Mouse (Mus musculus): ENCODE data around the gene Egfl7. TPM values are rescaled to one million over a fixed set of nuclear protein-coding genes. Genes with fewer than 3 reads are reported as not detected.

Egfl7 gene
- polyA plus RNA-seq, 1 experiment from 2014 or later, result 121 TPM

DNA sequence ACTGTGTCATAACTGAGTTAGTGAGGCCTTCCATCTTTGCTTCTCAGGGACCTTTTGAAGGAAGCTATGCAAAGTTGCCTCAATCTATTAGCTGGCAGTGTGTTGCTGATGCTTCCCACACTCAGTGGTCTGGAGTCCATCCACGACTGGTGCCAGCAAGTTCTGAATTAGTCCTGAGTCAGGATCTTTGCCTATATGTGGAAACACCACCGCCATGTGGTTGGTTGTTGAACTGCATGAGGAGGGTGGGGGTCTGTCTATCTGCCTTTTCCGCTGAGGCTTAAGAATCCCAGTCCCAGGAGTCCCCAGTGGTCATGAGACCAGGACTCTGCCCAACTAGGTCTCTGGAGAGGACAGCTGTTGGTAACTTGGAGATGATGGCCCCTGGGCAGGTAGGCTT is 9.8 kb upstream of the Egfl7 start:
- H3K36me3 ChIP-seq, result no peaks in the 10 kb centered on the region
- 0 out of 2 replicates have a peak, but pooled peaks have one; percentile 24 for ATAC-seq (ENCODE audit: insufficient read depth, low FRiP score, low read depth)
- H3K9ac ChIP-seq, result no peak overlapping the region
- H3K4me1 ChIP-seq, result no peaks in the 10 kb centered on the region; the same call in 1 of the 2 replicates
- H3K4me2 ChIP-seq, result no peak overlapping the region
- no peaks in the 10 kb centered on the region for H3K27me3 ChIP-seq (replicated peaks)
- 18% methylated on average over 3 of the region's 3 CpGs for WGBS
- no peaks in the 10 kb centered on the region for H3K9me3 ChIP-seq
- no peak overlapping the region for H3K27ac ChIP-seq
- H3K4me3 ChIP-seq (replicated peaks), result no peak overlapping the region

- no peaks in the 10 kb centered on the region for H3K27me3 ChIP-seq (replicated peaks)
- H3K36me3 ChIP-seq, result no peaks in the 10 kb centered on the region
- ATAC-seq (ENCODE audit: insufficient read depth, low FRiP score, low read depth), result no peak
- H3K4me2 ChIP-seq, result no peak overlapping the region
- peaks cover 2% of the 10 kb centered on the region; the same call in 1 of the 2 replicates for H3K4me1 ChIP-seq
- H3K9me3 ChIP-seq, result no peaks in the 10 kb centered on the region
- no peak overlapping the region for H3K4me3 ChIP-seq (replicated peaks)
- peak overlapping the region; percentile 64 for H3K27ac ChIP-seq
- WGBS, result 63% methylated on average over 9 of the region's 9 CpGs
- H3K9ac ChIP-seq, result no peak overlapping the region
Observed at GRCm38 (mm10) chr2:26571400-26571799, 8.4 kb upstream of the Egfl7 start.

DNA sequence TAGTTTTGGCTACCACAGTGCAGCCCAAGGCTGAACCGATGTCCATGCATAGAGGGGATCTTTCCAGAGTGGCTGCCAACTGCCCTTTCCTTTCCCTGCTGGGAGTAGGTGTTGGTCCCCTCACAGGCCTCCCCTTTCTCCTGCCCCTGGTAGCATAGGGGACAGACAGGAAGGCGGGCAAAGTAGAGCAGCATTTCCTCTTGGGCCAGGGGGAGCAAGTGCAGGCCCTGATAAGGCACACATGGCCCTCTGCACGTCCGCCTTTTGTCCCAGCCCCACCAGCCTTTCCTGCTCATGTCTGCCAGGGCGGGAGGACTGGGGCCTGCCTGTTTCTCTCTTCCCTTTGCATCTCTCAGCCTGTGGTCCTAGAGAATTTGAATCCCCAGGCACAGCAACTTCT is 8.0 kb upstream of the Egfl7 start:
- no peak overlapping the region for H3K4me3 ChIP-seq (replicated peaks)
- ATAC-seq (ENCODE audit: insufficient read depth, low FRiP score, low read depth), result peak; percentile 32; the same call in 1 of the 2 replicates
- H3K27ac ChIP-seq, result peak overlapping the region; percentile 64
- no peak overlapping the region for H3K4me2 ChIP-seq
- no peaks in the 10 kb centered on the region for H3K27me3 ChIP-seq (replicated peaks)
- H3K9me3 ChIP-seq, result no peaks in the 10 kb centered on the region
- no peaks in the 10 kb centered on the region for H3K36me3 ChIP-seq
- WGBS, result 35% methylated on average over 5 of the region's 5 CpGs
- no peak overlapping the region; the same call in 1 of the 2 replicates for H3K9ac ChIP-seq
- H3K4me1 ChIP-seq, result peaks cover 2% of the 10 kb centered on the region; the same call in 1 of the 2 replicates

DNA sequence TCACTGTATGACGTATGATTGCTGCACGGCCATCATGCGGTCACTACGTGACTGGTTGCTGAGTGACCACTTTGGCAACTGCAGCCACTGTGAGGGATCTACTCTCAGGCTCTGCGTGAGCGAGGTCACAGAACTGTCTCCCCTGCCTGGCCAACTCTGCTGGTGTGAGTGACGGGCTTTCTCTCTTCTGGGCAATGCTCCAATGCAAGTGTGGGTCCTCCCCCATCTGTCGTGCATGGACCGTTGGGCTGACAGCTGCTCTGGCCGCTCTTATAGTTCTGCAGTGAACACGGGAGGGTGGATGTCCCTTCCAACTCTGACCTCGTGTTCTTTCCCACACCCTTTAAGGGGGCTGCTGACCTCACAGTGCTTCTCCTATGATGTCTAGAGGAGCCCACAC is 6.4 kb upstream of the Egfl7 start:
- peak overlapping the region; percentile 23; the same call in 1 of the 2 replicates for H3K27ac ChIP-seq
- peak; percentile 9; the same call in 1 of the 2 replicates for ATAC-seq (ENCODE audit: insufficient read depth, low FRiP score, low read depth)
- H3K9ac ChIP-seq, result no peak overlapping the region
- no peaks in the 10 kb centered on the region for H3K27me3 ChIP-seq (replicated peaks)
- H3K4me1 ChIP-seq, result peaks cover 7% of the 10 kb centered on the region; the same call in 1 of the 2 replicates
- H3K4me2 ChIP-seq, result no peak overlapping the region
- no peak overlapping the region for H3K4me3 ChIP-seq (replicated peaks)
- no peaks in the 10 kb centered on the region for H3K36me3 ChIP-seq
- no peaks in the 10 kb centered on the region for H3K9me3 ChIP-seq
- WGBS, result 43% methylated on average over 12 of the region's 12 CpGs

DNA sequence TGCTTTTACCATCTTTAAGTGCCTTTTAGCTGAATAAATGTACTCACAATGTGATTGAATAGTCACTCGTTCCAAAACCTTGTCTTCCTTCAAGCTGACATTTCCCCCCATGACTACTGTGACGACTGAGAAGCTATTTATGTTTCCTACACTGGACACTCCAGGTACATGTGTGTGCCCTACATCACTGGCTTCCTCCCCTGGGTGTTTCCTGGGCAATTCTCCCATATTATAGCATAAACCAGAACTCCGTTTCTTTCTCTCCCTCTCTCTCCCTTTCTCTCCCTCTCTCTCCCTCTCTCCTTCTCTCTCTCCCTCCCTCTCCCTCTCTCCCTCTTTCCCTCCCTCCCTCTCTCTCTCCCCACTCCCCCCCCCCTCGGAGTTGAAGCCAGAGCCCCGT is 6.0 kb upstream of the Egfl7 start:
- H3K9ac ChIP-seq, result no peak overlapping the region
- no peaks in the 10 kb centered on the region for H3K36me3 ChIP-seq
- no peaks in the 10 kb centered on the region for H3K9me3 ChIP-seq
- no peak for ATAC-seq (ENCODE audit: insufficient read depth, low FRiP score, low read depth)
- H3K4me2 ChIP-seq, result no peak overlapping the region
- peak overlapping the region; percentile 23; the same call in 1 of the 2 replicates for H3K27ac ChIP-seq
- no peak overlapping the region for H3K4me3 ChIP-seq (replicated peaks)
- H3K27me3 ChIP-seq (replicated peaks), result no peaks in the 10 kb centered on the region
- H3K4me1 ChIP-seq, result peaks cover 7% of the 10 kb centered on the region; the same call in 1 of the 2 replicates
- WGBS, result 13% methylated on average over 5 of the region's 5 CpGs

DNA sequence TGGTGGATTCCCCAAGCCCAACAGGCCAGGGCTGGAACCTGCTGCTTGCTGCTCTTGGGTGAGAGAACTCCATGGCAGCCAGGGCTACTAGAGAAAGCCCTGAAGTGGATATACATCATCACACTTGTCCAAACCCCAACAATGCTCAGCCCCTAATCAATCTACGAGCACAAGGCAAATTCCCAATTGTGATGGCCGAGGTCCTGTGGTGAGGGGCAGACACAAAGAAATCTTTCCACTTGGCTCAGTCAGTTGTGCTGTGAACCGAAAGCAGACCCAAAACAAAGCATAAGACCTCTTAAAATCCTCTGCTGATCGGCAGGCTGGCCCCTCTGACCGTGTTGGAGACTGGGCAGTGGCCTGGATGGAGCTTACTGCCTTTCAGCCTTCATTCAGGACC is 5.0 kb upstream of the Egfl7 start:
- Histone ChIP-seq H3K4me3 (replicated peaks) (no peak overlapping the region), H3K4me1 (peaks cover 7% of the 10 kb centered on the region; the same call in 1 of the 2 replicates), H3K9me3 (no peaks in the 10 kb centered on the region), H3K27me3 (replicated peaks) (no peaks in the 10 kb centered on the region), H3K36me3 (no peaks in the 10 kb centered on the region), H3K27ac (no peak overlapping the region), H3K9ac (no peak overlapping the region), H3K4me2 (no peak overlapping the region)
- no peak for ATAC-seq (ENCODE audit: insufficient read depth, low FRiP score, low read depth)
- WGBS, result 64% methylated on average over 5 of the region's 5 CpGs

GRCm38 (mm10) chr2:26575378-26575777 is 4.4 kb upstream of the Egfl7 start:
- no peaks in the 10 kb centered on the region for H3K9me3 ChIP-seq
- peaks cover 7% of the 10 kb centered on the region; the same call in 1 of the 2 replicates for H3K4me1 ChIP-seq
- peak overlapping the region; percentile 28; the same call in 1 of the 2 replicates for H3K27ac ChIP-seq
- H3K4me2 ChIP-seq, result no peak overlapping the region
- no peaks in the 10 kb centered on the region for H3K27me3 ChIP-seq (replicated peaks)
- H3K4me3 ChIP-seq (replicated peaks), result no peak overlapping the region
- no peak for ATAC-seq (ENCODE audit: insufficient read depth, low FRiP score, low read depth)
- no peak overlapping the region for H3K9ac ChIP-seq
- 92% methylated on average over 1 of the region's 1 CpGs for WGBS
- H3K36me3 ChIP-seq, result no peaks in the 10 kb centered on the region

DNA sequence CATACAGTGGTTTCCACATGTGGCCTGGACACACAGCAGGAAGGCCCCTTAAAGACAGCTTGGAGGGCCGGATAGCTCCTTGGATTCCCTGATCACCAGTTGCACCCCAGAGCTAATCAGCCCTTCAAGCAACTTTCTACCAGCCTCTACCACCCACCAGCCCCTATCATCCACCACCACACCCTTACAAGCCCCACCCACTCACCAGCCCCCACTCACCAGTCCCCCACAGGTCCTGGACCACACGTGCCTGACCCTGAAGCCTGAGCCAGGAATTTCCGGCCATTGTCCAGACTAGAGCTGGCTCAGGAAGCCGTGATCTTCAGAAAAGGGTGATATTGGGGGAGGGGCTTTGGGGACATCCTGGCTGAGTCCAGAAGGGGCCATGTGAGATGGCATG is 3.9 kb upstream of the Egfl7 start:
- WGBS, result 64% methylated on average over 4 of the region's 4 CpGs
- no peak overlapping the region for H3K4me3 ChIP-seq (replicated peaks)
- H3K9me3 ChIP-seq, result no peaks in the 10 kb centered on the region
- H3K9ac ChIP-seq, result no peak overlapping the region
- no peaks in the 10 kb centered on the region for H3K27me3 ChIP-seq (replicated peaks)
- H3K4me2 ChIP-seq, result no peak overlapping the region
- peaks cover 7% of the 10 kb centered on the region; the same call in 1 of the 2 replicates for H3K4me1 ChIP-seq
- H3K27ac ChIP-seq, result peak overlapping the region; percentile 28
- no peaks in the 10 kb centered on the region for H3K36me3 ChIP-seq
- peak; percentile 50; the same call in 1 of the 2 replicates for ATAC-seq (ENCODE audit: insufficient read depth, low FRiP score, low read depth)

DNA sequence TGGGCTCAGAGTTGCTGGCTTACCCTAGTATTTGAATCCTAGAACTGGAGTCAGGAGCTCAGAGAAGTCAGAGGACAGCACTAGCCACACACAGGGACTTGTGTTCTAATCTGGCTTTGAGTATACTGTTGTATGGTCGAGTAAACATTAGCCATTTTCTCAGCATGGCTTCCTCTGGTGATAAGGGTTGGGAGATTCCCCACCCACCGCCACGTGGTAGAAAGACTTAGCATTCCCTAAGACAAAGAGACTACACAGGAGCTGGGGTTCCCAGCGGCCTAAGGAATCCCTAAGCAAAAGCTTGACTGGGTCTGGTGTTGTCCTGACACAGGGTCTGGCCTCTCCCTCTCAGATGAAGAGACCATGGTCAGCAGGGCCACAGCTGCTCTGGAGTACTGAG is 3.4 kb upstream of the Egfl7 start:
- ATAC-seq (ENCODE audit: insufficient read depth, low FRiP score, low read depth), result no peak
- no peaks in the 10 kb centered on the region for H3K27me3 ChIP-seq (replicated peaks)
- WGBS, result 52% methylated on average over 4 of the region's 4 CpGs
- H3K36me3 ChIP-seq, result no peaks in the 10 kb centered on the region
- no peak overlapping the region for H3K9ac ChIP-seq
- peaks cover 7% of the 10 kb centered on the region; the same call in 1 of the 2 replicates for H3K4me1 ChIP-seq
- H3K4me2 ChIP-seq, result no peak overlapping the region
- H3K27ac ChIP-seq, result peak overlapping the region; percentile 26; the same call in 1 of the 2 replicates
- no peak overlapping the region for H3K4me3 ChIP-seq (replicated peaks)
- no peaks in the 10 kb centered on the region for H3K9me3 ChIP-seq

DNA sequence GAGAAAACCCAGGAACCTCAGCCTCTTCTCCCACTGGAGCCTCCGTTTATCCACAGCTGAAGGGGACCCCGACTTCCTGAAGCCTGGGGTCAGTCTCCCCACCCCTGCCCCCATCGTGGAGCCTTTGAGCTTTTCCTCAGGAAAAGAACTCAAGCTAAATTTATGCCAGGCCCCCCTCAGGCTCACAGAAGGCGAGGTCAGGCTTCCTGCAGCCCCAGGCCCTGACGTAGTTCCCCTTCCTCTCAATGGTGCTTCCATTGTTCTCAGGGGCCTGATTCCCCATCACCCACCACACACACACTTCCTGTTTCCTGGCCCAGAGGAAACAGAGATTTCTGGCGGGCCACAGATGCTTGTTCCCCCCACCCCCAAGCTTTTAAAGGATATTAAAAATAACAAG is 1.4 kb upstream of the Egfl7 start:
- H3K27me3 ChIP-seq (replicated peaks), result no peaks in the 10 kb centered on the region
- peaks cover 7% of the 10 kb centered on the region; the same call in 1 of the 2 replicates for H3K4me1 ChIP-seq
- H3K4me2 ChIP-seq, result no peak overlapping the region
- H3K9me3 ChIP-seq, result no peaks in the 10 kb centered on the region
- H3K27ac ChIP-seq, result 0 out of 2 replicates have a peak overlapping the region, but pooled peaks have one; percentile 51
- H3K36me3 ChIP-seq, result no peaks in the 10 kb centered on the region
- 46% methylated on average over 6 of the region's 6 CpGs for WGBS
- H3K4me3 ChIP-seq (replicated peaks), result no peak overlapping the region
- H3K9ac ChIP-seq, result no peak overlapping the region
- no peak for ATAC-seq (ENCODE audit: insufficient read depth, low FRiP score, low read depth)

GRCm38 (mm10) chr2:26580751-26581150 is 937 bp downstream of the Egfl7 start:
- Histone ChIP-seq H3K4me3 (replicated peaks) (no peak overlapping the region), H3K36me3 (no peaks in the 10 kb centered on the region), H3K9me3 (no peaks in the 10 kb centered on the region), H3K4me1 (0 out of 2 replicates have a peak, but pooled peaks cover 5% of the 10 kb centered on the region), H3K4me2 (no peak overlapping the region), H3K27me3 (replicated peaks) (no peaks in the 10 kb centered on the region), H3K9ac (no peak overlapping the region), H3K27ac (no peak overlapping the region)
- no peak for ATAC-seq (ENCODE audit: insufficient read depth, low FRiP score, low read depth)
- 89% methylated on average over 5 of the region's 5 CpGs for WGBS

- no peak overlapping the region for H3K4me2 ChIP-seq
- peaks cover 14% of the 10 kb centered on the region for H3K4me1 ChIP-seq
- H3K36me3 ChIP-seq, result no peaks in the 10 kb centered on the region
- H3K9me3 ChIP-seq, result no peaks in the 10 kb centered on the region
- no peak overlapping the region for H3K4me3 ChIP-seq (replicated peaks)
- H3K9ac ChIP-seq, result no peak overlapping the region
- no peaks in the 10 kb centered on the region for H3K27me3 ChIP-seq (replicated peaks)
- 64% methylated on average over 2 of the region's 2 CpGs for WGBS
- ATAC-seq (ENCODE audit: insufficient read depth, low FRiP score, low read depth), result no peak
- no peak overlapping the region; the same call in 1 of the 2 replicates for H3K27ac ChIP-seq
Observed at GRCm38 (mm10) chr2:26582203-26582602, 2.4 kb downstream of the Egfl7 start.
